Mouse (Mus musculus): Measurements from ENCODE around the gene Pou2f2. TPM values are rescaled to one million over a fixed set of nuclear protein-coding genes. Genes with fewer than 3 reads are reported as not detected.

The Pou2f2 gene
- total and polyA plus RNA-seq, 3 experiments: 8.9 to 102 (median 46.1) TPM

DNA sequence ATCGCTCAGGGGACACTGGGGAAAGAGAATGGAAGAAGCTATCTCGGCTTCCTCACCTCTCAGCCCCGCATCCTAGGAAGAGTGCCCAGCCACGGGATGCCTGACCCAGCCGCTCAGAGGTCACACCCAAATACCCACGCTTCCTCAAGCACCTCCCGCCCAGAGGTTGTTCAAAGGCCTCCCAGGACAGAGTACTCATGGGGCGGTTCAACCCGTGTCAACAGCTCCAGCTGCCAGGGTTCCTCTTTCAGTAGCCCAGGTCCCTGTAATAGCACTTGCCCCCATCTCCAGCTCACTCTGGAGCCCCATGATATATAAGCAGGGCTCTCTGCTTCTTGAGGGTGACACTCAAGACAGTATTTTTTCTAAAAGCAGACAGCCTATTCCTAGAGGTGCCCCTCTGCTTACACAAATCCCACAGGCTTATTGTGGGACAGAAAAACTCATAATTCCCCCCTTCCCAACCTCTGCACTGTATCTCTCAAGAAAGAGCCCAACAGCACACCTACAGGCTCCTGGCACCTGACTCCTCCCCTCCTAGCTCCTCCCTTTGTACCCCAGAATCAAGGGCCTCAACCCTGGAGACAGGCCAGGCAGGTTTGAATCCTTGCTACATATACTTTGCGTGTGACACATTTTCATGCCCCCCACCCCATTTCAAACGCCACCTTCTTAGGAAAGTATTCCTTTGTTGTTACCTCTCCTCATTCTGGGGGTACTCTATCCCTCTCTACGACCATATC is 38.3 kb upstream of the Pou2f2 start:
- in situ Hi-C loops (cut with MboI; ENCODE audit: low pct_ligation_motif_present, low pct_unique_long_range_greater_than_20kb, low sequenced_read_pairs): no loop called here

DNA sequence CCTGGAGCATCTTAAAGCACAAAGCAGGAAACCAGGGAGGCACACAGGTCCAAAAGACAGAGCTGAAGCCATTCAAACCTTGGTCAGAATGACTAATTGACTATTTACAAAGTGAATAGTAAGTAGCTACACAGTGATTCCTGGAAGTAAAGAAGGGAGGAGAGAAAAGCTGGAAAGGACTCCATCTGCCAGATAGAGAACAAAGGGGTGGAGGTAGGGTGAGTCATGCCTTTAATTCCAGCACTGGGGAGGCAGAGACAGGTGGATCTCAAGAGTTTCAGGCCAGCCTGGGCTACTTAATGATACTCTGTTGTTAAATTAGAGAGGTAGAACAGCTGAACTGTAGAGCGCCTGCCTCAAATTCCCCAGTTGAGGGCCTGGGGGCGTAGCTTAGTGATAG is 34.6 kb upstream of the Pou2f2 start:
- Histone ChIP-seq H3K9me3 (replicated peaks; ENCODE audit: low read length) (no peaks in the 10 kb centered on the region), H3K27ac (ENCODE audit: insufficient read depth, low read depth) (no peak overlapping the region), H3K79me2 (replicated peaks; ENCODE audit: control insufficient read depth, extremely low read depth, insufficient read depth, poor library complexity, severe bottlenecking) (no peaks in the 10 kb centered on the region), H3K27me3 (replicated peaks) (no peaks in the 10 kb centered on the region), H3K4me2 (ENCODE audit: insufficient read depth, low read depth, poor library complexity, severe bottlenecking) (no peak overlapping the region), H3K4me3 (replicated peaks in 1 of 3; ENCODE audit: low read depth in 2 of 3, low read length in 2 of 3, poor library complexity in 1 of 3) (no peak overlapping the region), H3K9ac (ENCODE audit: insufficient read depth, low read depth) (no peak overlapping the region), H3K36me3 (replicated peaks in 1 of 2; ENCODE audit: control insufficient read depth in 1 of 2, insufficient read depth in 1 of 2, low read length in 1 of 2) (peaks cover 28 to 53% of the 10 kb centered on the region in 2 experiments), H3K4me1 (ENCODE audit: control insufficient read depth in 1 of 2, insufficient read depth in 2 of 2) (peaks cover 5 to 32% of the 10 kb centered on the region in 2 experiments)
- DNase-seq (ENCODE audit: extremely low read depth): no peak
- dilution Hi-C loops (cut with MboI; ENCODE audit: extremely low pct_ligation_motif_present, extremely low pct_unique_long_range_greater_than_20kb, low sequenced_read_pairs) (no loop called here), in situ Hi-C loops (cut with MboI; ENCODE audit: low pct_ligation_motif_present, low pct_unique_long_range_greater_than_20kb, low sequenced_read_pairs) (no loop called here)
- TF ChIP-seq MXI1 (IDR thresholded peaks at IDR 0.05; ENCODE audit: low read depth, low read length) (no peak), ETS1 (conservative IDR thresholded peaks at IDR 0.05; ENCODE audit: low read depth, low read length) (no peak), SMC3 (IDR thresholded peaks at IDR 0.05; ENCODE audit: low read depth, low read length) (no peak), MEF2A (IDR thresholded peaks at IDR 0.05; ENCODE audit: borderline replicate concordance, low read depth, low read length) (no peak), JUND (conservative IDR thresholded peaks at IDR 0.05; ENCODE audit: low read depth, low read length) (no peak), SIN3A (IDR thresholded peaks at IDR 0.05; ENCODE audit: low read length) (no peak), BHLHE40 (IDR thresholded peaks at IDR 0.05; ENCODE audit: low read depth, low read length) (no peak), RCOR1 (conservative IDR thresholded peaks at IDR 0.05; ENCODE audit: low read depth, low read length) (no peak), E2F4 (IDR thresholded peaks at IDR 0.05; ENCODE audit: insufficient replicate concordance, low read depth, low read length) (no peak), HCFC1 (IDR thresholded peaks at IDR 0.05; ENCODE audit: low read depth, low read length) (no peak), EP300 (IDR thresholded peaks at IDR 0.05; ENCODE audit: low read length) (no peak)

More for the DNA sequence above, 38.3 kb upstream of the Pou2f2 start:
- Histone ChIP-seq H3K79me2 (replicated peaks; ENCODE audit: control insufficient read depth, extremely low read depth, insufficient read depth, poor library complexity, severe bottlenecking) (peaks cover 9% of the 10 kb centered on the region), H3K9ac (ENCODE audit: insufficient read depth, low read depth) (no peak overlapping the region), H3K27ac (ENCODE audit: insufficient read depth, low read depth) (no peak overlapping the region), H3K36me3 (replicated peaks in 1 of 2; ENCODE audit: control insufficient read depth in 1 of 2, insufficient read depth in 1 of 2, low read length in 1 of 2) (peaks cover 9 to 29% of the 10 kb centered on the region in 2 experiments), H3K27me3 (replicated peaks) (no peaks in the 10 kb centered on the region), H3K9me3 (replicated peaks; ENCODE audit: low read length) (no peaks in the 10 kb centered on the region), H3K4me2 (ENCODE audit: insufficient read depth, low read depth, poor library complexity, severe bottlenecking) (peak overlapping the region; percentile 76; the same call in 1 of the 2 replicates), H3K4me1 (ENCODE audit: control insufficient read depth in 1 of 2, insufficient read depth in 2 of 2) (peaks cover 3 to 37% of the 10 kb centered on the region in 2 experiments; a peak in 3 of 4 replicates), H3K4me3 (replicated peaks in 1 of 3; ENCODE audit: low read depth in 2 of 3, low read length in 2 of 3, poor library complexity in 1 of 3) (no peak overlapping the region)
- 0 out of 2 replicates have a peak, but pooled peaks have one; percentile 6 for TF ChIP-seq MAZ (IDR thresholded peaks at IDR 0.05; ENCODE audit: low read depth, low read length)
- no peak for TF ChIP-seq ZKSCAN1 (IDR thresholded peaks at IDR 0.05; ENCODE audit: borderline replicate concordance, low read depth, low read length)
- no peak for DNase-seq (ENCODE audit: extremely low read depth)
- dilution Hi-C loops (cut with MboI; ENCODE audit: extremely low pct_ligation_motif_present, extremely low pct_unique_long_range_greater_than_20kb, low sequenced_read_pairs): no loop called here
